Mouse (Mus musculus) leukemia stem cell, adult 10-12 weeks (primary cell): Measurements from ENCODE around the gene Gm10490. TPM values are rescaled to one million over a fixed set of nuclear protein-coding genes. Genes with fewer than 3 reads are reported as not detected.

Experiments used
- polyA plus RNA-seq: library from polyadenylated mRNA; stranded (reverse); fragments of >175 nt; gene quantifications from 2 replicates; pipeline ENCODE4 v1.2.3, GENCODE M21; 2012; ENCODE audit warnings: low replicate concordance

Gene Gm10490
- not detected in 2 replicates for polyA plus RNA-seq

GRCm38 (mm10) chrX:7909242-7909641 is at the start of gene Gm10490:
Gene Gm10490 (plus strand): TSS chrX:7909542.

GRCm38 (mm10) chrX:7878007-7878419 is 31.3 kb upstream of the Gm10490 start, which contains the start of gene Pim2:
Gene Pim2 (plus strand): TSS chrX:7878262.

DNA sequence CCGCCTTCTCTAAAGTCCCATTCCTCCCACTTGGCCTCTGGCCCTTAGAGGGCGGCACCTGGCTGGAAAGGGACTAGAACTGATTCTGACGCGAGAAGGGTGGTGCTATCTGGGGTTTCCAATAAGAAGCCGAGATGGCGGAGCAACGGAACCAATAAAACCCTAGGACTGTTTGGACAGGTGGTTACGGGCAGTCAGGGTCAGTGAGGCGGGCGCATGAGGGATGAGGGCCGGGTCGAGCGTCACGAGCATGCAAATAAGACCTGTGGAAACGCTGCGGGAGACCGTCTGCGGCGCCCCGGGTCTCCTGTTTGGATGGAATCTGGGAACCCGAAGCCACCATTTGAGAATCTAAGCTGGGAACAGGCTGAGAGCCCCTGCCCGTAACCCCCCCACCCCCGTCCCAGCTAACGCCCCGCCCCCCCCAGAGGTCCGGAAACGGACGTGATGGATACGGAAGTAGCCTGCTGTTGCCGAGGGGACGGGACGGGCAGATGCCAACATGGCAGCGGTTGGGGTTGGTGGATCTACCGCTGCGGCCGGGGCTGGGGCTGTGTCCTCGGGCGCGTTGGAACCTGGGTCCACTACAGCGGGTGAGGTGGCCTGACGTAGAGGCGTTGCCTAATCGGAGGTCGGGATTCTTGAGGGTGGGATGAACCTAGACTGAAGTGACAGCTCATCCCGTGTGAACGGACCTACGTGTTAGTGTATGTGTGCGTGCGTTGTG is 25.3 kb upstream of the Gm10490 start, which contains the start of gene Slc35a2:
Gene Slc35a2, plus strand, starts transcription at position 188 of the 727 bp plus-strand sequence.

DNA sequence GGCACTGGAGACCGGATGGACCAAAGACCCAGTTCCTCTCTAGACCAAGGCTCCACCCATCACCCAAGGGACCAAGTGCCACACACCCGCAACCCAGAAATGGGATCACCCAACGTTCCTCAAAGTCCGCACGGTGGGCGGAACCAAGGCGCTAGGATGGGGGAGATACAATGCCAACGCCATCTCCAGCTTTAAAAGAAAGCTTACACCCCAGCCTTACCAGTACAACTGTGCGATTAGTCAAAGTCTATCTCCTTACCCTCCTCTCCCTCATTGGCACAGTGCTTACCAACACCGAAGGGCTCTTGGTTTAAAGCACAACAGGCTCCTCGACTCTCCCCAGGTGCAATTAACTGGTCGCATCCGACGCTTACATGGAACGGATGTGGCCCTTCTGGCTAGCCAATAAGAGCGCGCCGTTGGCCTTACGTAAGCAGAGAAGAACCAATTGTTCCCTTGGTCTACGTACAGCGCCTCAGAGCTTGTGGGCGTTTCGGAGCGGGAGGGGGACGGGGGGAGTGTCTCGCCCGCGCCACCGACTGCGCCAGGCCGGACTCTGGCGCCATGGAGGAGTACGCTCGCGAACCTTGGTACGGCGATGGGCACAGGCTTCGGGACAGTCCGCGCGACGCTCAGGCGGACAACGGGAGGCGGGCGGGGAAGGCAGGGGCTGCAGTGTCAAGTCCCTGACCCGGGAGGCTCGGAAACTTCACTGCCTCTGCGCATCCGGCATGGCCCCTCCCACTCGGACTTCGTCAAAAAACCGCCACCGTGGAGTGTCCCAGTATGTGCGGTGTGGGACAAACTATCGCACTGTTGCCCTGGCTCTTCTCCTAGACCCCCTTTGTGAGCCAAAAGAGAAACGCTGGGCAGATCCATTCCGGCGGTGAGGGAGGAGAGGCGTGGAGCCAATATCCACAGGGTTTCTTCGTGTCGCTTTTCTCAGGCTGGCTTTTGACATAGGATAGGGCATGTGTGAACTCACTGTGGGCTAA is 10.2 kb upstream of the Gm10490 start, which contains the start of the genes Pqbp1 and Timm17b:
Gene Pqbp1, minus strand, starts transcription at position 390 of the 995 bp plus-strand sequence.
Gene Timm17b, plus strand, starts transcription at position 478 of the 995 bp plus-strand sequence.

GRCm38 (mm10) chrX:7907735-7908134 is 1.6 kb upstream of the Gm10490 start, which contains the start of gene Gm10491:
Gene Gm10491 (minus strand): TSS chrX:7907835.

GRCm38 (mm10) chrX:7919601-7920383 is 10.4 kb downstream of the Gm10490 start, which contains the start of gene Pcsk1n:
Gene Pcsk1n (plus strand): TSS chrX:7919822.

GRCm38 (mm10) chrX:7928270-7928790 is 19.0 kb downstream of the Gm10490 start, which contains the start of gene Eras:
Gene Eras (minus strand): TSS chrX:7928607.

GRCm38 (mm10) chrX:7947108-7947899 is 38.0 kb downstream of the Gm10490 start, which contains the start of gene Hdac6:
Gene Hdac6 (minus strand): TSS chrX:7947889.

Other genes starting within 250 kb of the Gm10490 start
- gene Plp2, start 238.2 kb upstream of the Gm10490 start, polyA plus RNA-seq = 27.4 and 44.2 TPM in 2 replicates
- not detected in 2 replicates for gene Magix, start 228.3 kb upstream of the Gm10490 start, polyA plus RNA-seq
- gene Gpkow, start 212.4 kb upstream of the Gm10490 start, polyA plus RNA-seq = 1.3 and 5.0 TPM in 2 replicates
- 6.8 and 9.2 TPM in 2 replicates for gene Wdr45, start 195.2 kb upstream of the Gm10490 start, polyA plus RNA-seq
- 2.4 and 4.0 TPM in 2 replicates for gene Gm45208, start 187.3 kb upstream of the Gm10490 start, polyA plus RNA-seq
- 10.4 and 37.4 TPM in 2 replicates for gene Praf2, start 181.1 kb upstream of the Gm10490 start, polyA plus RNA-seq
- 6.0 and 7.0 TPM in 2 replicates for gene Ccdc120, start 158.6 kb upstream of the Gm10490 start, polyA plus RNA-seq
- gene Tfe3, start 147.0 kb upstream of the Gm10490 start, polyA plus RNA-seq = 27.7 and 78.0 TPM in 2 replicates
- gene Gripap1, start 119.8 kb upstream of the Gm10490 start, polyA plus RNA-seq = 24.0 and 30.6 TPM in 2 replicates
- 0.39 and 1.3 TPM in 2 replicates for gene Kcnd1, start 87.3 kb upstream of the Gm10490 start, polyA plus RNA-seq
- gene Otud5, start 68.2 kb upstream of the Gm10490 start, polyA plus RNA-seq = 121 and 187 TPM in 2 replicates
- gene Pim2, start 31.3 kb upstream of the Gm10490 start, polyA plus RNA-seq = 50.3 and 75.5 TPM in 2 replicates
- gene Slc35a2, start 25.5 kb upstream of the Gm10490 start, polyA plus RNA-seq = 54.3 and 118 TPM in 2 replicates
- gene Pqbp1, start 10.3 kb upstream of the Gm10490 start, polyA plus RNA-seq = 133 and 190 TPM in 2 replicates
- 52.3 and 170 TPM in 2 replicates for gene Timm17b, start 10.2 kb upstream of the Gm10490 start, polyA plus RNA-seq
- not detected in 2 replicates for gene Gm10491, start 1.7 kb upstream of the Gm10490 start, polyA plus RNA-seq
- 0.33 TPM in 1 of 2 replicates, not detected in the other for gene Pcsk1n, start 10.3 kb downstream of the Gm10490 start, polyA plus RNA-seq
- not detected in 2 replicates for gene Eras, start 19.1 kb downstream of the Gm10490 start, polyA plus RNA-seq
- 3.7 and 5.1 TPM in 2 replicates for gene Hdac6, start 38.3 kb downstream of the Gm10490 start, polyA plus RNA-seq
- gene Gata1, start 68.5 kb downstream of the Gm10490 start, polyA plus RNA-seq = 77.8 and 320 TPM in 2 replicates
- not detected in 2 replicates for gene Glod5, start 109.0 kb downstream of the Gm10490 start, polyA plus RNA-seq
- 4.4 and 12.7 TPM in 2 replicates for gene Suv39h1, start 165.2 kb downstream of the Gm10490 start, polyA plus RNA-seq
- gene Was, start 181.0 kb downstream of the Gm10490 start, polyA plus RNA-seq = 122 and 255 TPM in 2 replicates
- gene Wdr13, start 223.3 kb downstream of the Gm10490 start, polyA plus RNA-seq = 15.5 and 28.1 TPM in 2 replicates
- 19.3 and 54.0 TPM in 2 replicates for gene Rbm3, start 236.3 kb downstream of the Gm10490 start, polyA plus RNA-seq